Mouse (Mus musculus): ENCODE results near the gene Gprc5d.

Gene Gprc5d

DNA sequence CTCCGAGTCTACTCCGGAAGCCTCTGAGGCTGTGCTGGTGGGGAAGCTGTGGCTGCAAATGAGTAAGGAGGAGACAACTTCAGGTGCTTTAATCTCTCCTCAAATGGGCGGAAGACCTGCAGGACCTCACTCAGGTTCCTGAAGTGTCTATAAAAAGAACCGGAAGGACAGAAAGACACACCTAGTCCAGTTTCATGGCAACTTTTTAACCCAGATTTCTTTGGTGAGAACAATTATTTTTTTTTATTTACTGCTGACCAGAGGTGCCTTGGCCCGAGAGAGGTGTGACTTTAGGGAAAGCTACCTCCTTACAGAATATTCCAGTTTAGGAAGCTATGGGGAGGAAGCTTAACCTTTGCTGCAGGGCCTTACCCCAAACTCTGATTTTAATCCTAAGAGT, at the start of gene Gprc5d:
Gene Gprc5d, minus strand, starts transcription at position 101 of the 400 bp plus-strand sequence.
- in situ Hi-C loops (cut with MboI, MseI), result no loop called here

DNA sequence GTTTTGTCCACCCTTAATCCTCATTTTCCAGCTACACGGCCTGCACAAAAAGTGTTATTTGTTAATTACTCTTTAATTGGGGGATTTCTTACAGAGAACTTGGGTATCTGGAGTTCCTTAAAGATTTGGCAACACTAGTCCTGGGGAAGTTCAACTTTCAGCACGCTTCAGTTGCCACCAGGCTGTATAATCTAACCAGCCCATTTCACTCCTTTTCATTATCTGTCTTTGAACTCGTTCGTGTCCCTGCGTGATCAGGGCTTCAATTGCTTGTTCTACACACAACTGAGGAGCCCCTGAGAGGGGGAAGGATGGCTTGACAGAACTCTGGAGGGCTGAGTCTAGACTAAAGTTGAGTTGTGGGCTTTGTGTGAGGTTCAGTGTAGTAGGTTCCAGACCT, 48.6 kb upstream of the Gprc5d start:
- in situ Hi-C loops (cut with MboI, MseI), result no loop called here

DNA sequence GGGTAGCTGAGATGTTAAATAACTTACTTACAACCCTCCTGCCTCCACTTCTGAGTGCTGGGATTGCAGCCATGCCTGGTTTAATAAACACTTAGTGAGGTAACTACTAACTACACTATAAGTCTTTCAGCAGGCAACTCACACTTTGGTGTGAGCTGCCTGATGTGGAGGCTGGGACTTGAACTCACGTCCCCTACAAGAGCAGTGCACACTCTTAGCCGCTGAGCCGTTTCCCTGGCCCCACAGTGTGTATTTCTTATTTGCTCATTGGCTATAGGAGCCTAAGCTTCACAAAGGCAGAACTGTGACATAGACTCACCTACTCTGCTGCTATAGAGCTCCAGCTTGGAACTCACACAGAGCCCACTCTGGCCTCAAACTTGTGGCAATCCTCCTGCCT, 48.2 kb upstream of the Gprc5d start:
- in situ Hi-C loops (cut with MboI, MseI), result no loop called here

DNA sequence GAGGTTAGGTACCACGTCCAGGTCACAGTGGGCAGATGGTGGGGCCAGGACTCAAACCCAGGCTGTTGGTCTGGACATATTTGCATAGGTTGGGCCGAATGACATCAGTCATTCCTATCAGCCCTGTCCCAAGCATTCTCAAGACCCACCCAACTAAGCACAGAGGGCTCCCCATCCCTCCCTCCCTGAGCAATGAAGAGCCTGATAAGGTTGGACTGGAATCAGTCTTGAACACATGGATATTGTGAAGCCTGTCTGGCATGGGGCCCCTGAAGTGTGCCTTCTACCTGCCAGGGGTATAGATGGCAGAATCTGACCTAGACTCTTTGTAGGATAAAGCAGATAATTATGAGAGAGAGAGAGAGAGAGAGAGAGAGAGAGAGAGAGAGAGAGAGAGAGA, 47.6 kb upstream of the Gprc5d start:
- in situ Hi-C loops (cut with MboI, MseI), result no loop called here

DNA sequence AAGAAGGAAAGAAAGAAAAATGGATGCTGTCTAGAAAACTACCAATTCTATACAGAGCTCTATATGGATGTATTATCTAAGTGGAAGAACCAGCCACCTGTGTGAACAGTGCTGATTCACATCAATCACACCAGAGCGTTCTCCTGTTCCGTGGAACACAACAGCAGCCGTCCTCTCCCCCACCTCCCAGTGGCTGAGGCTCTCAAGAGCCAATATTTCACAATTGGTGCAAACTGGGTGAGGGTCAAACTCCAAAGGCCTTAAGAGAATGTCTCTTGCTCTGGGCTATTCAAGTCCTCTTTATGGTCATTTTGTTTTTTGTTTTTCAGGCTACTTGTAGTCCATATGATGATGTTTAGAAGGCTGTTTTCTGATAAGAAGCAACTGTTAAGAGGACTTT, 47.1 kb upstream of the Gprc5d start:
- in situ Hi-C loops (cut with MboI, MseI), result no loop called here

DNA sequence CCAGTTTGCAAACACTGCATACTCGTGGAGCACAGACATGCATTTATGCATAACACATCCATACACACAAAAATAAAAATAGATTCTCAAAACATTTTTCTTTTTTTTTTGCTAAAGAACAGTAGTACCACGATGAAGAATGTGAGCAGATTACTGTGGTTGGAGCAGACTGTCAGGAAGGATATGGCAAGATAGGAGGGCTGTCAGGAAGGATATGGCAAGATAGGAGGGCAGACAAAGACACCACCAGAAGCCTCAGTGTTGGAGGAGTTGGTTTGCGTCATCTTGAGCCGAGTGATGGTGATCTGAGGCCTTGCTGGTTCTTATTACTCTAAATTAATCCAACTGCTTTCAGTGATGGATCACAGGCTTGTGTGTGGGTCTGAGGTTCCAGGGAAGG, 44.8 kb upstream of the Gprc5d start:
- in situ Hi-C loops (cut with MboI, MseI), result no loop called here

DNA sequence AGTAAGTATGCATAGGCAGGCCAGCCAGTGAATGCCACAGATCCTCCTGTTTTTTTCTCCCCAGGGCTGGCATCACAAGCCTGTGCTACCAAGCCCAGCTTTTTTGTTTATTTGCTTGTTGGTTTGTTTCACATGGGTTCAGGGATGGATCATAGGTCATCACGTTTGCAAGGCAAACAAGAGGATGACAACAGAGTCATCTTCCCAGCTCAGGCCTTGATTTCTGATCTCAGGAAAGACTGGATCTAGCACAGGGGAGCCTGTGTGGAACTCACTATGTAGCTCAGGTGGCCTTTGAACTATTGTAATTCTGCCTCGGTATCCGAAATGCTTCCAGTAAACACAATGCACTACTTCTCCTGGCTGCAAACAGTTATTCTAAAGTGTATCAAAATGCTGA, 44.2 kb upstream of the Gprc5d start:
- in situ Hi-C loops (cut with MboI, MseI), result no loop called here

DNA sequence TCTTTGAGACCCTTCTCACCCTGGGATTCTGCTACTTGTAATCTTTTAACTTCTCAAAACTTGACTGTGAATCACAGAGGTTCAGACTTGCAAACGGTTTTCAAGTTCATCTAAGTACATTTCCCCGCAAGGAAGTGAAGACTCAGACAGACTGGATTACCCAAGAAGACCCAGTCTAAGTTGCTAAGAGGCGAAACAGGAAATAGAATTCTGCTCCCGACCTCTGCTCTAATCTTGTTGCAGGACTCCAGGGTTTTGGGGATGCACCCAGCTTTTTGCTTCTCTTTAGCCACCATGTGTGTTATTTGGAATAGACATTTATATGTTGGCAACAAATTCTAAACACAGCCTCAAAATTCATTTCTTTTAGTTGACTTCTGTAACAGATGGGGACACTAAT, 43.3 kb upstream of the Gprc5d start:
- in situ Hi-C loops (cut with MboI, MseI), result no loop called here

DNA sequence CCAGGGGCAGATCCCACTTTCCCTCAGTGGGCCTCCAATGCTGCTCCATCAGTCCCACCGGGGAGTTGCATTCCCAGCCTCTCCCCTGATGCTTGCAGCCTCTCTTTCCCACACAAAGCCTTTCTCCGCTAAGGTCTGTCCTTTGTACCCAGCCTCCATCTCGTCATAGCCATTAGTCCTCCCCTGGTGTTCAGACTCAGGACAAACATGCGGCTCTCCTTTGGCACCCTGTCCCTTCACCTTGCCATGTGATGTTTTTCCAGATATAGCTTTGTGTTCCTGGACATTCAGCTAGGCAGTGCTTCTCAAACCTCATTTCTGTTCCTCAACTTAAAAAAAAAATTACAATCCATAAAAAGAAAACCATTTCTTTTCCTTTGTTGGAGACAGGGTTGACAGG, 40.4 kb upstream of the Gprc5d start:
- in situ Hi-C loops (cut with MboI, MseI), result loop anchor here (10.0 kb wide), 1 partner anchor 216 kb away; no protein-coding TSS in a partner anchor

DNA sequence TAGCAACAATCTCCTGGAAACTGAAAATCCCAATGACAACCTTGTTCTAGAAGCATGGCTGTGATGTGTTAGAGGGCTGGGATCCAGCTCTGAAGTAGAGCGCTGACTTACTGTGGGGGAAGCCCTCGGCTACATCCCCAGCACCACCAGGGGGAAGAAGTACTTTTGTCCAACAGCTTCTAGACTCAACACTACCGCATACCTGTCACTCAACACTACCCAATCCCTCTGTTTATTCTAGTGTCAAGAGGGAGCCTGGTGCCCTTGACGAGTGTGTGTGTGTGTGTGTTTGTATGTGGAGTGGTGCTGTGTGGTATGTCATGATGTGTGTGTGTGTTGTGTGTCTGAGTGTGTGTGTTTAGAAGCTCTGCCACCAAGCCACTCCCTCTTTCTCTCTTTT, 39.4 kb upstream of the Gprc5d start:
- in situ Hi-C loops (cut with MboI, MseI), result loop anchor here (10.0 kb wide), 1 partner anchor 217 kb away; no protein-coding TSS in a partner anchor

DNA sequence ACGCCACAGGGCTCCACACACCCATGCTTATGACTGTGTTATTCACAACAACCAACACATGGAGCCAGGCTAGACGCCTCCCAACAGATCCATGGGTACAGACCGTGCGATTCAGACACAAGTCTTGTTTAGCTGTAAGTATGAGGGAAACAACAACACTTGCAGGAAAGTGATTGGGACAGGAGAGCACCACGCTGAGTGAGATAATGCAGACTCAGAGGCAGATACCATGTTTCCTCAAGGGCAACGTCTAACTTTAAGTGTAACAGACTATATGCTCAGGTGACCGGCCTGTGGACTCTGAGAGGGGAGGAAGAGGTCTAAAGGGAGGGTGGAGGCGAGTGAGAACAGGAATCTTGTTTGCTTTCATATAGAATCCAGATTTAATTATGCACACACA, 38.5 kb upstream of the Gprc5d start:
- in situ Hi-C loops (cut with MboI, MseI), result loop anchor here (10.0 kb wide), 1 partner anchor 218 kb away; no protein-coding TSS in a partner anchor

DNA sequence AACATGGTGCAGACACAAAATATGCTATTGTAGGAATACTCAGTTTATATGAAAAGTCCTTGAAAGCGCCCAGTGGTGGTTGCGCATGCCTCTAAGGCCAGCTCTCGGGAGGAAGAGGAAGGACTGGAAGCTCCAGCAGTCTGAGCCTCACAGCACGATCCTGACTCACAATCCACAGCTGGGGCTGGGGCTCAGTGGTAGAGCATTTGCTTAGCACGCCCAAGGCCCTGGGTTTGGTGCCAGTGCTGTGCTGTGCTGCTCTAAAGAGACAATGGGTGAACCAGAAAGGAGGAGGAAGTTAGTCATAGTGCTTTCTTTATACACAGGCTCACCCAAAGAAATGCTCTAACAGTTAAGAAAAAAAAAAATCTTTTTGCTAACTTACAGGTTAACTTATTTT, 35.6 kb upstream of the Gprc5d start:
- in situ Hi-C loops (cut with MboI, MseI), result loop anchor here (10.0 kb wide), 1 partner anchor 221 kb away; no protein-coding TSS in a partner anchor

DNA sequence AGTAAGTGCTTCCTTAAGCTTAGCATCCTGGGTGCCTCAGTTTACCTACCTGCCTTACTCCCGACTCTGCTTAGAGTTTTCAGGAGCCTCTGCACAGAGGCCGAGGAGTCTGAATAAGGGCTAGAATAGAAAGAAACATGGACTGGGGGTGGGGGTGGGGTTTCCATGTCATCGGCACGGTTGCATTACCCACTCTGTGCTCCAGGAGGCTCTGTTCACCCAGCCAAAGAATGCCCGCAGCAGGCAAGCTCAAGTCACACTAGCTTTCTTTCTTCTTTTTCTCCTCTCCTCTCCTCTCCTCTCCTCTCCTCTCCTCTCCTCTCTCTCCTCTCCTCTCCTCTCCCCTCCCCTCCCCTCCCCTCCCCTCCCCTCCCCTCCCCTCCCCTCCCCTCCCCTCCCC, 32.2 kb upstream of the Gprc5d start:
- in situ Hi-C loops (cut with MboI, MseI), result loop anchor here (10.0 kb wide), 1 partner anchor 224 kb away; no protein-coding TSS in a partner anchor

DNA sequence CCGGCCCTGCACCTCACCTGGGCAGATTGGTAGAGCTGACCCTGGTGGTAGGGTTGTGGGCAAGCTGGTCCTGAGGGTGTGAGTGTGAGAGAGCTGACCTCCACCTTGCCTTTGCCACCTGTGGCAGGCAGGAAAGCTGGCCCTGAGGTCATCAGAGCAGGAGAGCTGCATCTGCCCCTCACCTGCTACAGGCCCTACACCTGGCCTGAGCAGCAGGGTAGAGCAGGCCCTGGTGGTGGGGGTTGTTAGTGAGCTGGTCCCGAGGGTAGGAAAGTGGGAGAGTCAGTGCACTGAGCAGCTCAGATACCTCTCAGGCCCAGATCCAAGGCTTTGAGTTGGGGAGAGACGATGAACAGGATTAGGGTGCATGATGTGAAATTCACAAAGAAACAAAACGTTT, 31.6 kb upstream of the Gprc5d start:
- in situ Hi-C loops (cut with MboI, MseI), result loop anchor here (10.0 kb wide), 1 partner anchor 225 kb away; no protein-coding TSS in a partner anchor

DNA sequence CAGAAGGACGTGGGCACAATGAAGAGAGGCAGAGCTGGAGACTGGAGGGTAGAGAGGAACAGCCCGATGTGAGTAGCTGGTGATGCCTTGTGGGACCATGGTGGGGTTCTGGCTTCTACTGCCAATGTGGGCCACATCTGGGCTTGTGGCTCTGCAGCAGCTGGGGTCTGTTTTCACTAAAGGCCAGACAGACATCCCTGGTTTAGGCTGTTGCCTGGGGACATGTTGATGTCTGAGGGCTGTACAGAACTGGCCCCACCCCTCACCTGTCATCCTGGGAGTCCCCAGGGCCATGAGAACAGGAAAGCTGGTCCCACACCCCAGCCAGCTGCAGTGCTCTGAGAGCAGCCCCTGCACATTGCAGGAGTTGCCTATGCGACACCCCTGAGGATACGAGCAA, 31.1 kb upstream of the Gprc5d start:
- in situ Hi-C loops (cut with MboI, MseI), result no loop called here

DNA sequence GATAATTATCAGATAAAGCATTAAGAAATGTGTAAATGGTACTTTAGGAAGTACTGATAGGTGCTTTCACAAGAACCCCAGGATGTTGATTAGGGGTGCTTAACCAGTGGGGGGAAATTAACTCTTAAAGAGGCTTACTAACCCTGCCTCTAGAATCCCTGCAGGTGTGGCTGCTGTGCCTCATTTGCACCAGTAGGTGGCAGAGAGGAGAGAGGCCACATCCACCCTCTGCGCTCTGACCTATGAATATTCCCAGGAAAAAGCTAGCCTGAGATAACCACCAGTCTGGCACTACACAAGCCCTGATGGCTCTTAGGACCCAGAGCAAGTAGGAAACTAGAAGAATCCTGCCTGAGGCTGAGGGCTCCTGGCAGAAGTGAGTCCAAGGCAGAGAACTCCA, 30.4 kb upstream of the Gprc5d start:
- in situ Hi-C loops (cut with MboI, MseI), result no loop called here

DNA sequence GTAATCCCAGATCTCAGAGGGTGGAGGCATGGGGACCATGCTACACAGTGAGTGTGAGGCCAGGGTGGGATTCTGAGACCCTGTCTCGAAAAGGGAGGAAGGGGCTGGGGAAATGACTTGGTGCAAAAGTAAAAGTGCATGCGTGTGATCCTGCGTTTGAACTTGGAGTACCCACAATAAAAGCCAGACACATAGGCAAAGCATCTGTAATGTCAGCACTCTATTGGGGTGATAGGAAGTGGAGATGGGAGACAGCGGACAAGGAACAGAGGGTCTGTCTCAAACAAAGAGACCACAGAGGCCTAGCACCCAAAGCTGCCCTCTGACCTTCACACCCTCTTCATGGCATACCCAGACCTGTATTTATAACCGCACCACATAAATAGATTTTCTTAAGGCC, 27.9 kb upstream of the Gprc5d start:
- in situ Hi-C loops (cut with MboI, MseI), result no loop called here

DNA sequence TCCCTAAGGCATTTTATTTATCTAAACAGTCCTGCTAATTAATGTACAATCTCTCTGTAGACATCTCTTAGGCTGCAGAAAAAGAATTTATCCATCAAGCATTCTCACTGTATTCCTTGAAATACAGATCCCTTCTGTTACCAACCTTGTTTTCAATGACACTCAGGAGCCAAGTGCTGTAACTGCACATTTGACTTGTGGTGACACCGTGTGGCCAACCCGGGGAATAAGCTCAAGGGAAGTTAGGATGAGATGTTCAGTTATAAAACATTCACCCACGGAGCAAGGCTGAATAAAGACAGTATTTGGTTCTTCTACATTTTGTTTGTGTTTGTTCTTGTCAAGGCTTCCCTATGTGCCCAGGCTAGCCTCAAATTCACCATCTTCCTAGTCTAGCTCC, 26.4 kb upstream of the Gprc5d start:
- in situ Hi-C loops (cut with MboI, MseI), result loop anchor here (5.0 kb wide), 1 partner anchor 57 kb away; no protein-coding TSS in a partner anchor

DNA sequence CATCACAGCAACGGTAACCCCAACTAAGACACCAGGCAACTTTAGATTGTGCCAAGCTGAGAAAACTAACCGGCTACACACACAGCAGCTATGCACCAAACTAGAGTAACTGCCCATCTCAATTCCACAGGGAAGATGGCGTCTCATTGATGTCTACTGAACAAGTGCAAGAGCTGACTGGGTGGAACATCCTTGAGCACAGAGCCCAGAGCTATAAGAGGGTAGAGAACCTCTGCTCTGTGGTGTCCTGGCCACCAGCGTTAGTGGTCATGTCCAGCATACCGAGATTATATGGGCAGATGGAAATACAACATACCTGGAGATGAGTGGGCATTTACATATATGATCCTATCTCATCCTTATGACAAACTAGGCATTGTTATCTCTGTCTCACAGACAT, 25.1 kb upstream of the Gprc5d start:
- in situ Hi-C loops (cut with MboI, MseI), result loop anchor here (5.0 kb wide), 1 partner anchor 56 kb away; no protein-coding TSS in a partner anchor

DNA sequence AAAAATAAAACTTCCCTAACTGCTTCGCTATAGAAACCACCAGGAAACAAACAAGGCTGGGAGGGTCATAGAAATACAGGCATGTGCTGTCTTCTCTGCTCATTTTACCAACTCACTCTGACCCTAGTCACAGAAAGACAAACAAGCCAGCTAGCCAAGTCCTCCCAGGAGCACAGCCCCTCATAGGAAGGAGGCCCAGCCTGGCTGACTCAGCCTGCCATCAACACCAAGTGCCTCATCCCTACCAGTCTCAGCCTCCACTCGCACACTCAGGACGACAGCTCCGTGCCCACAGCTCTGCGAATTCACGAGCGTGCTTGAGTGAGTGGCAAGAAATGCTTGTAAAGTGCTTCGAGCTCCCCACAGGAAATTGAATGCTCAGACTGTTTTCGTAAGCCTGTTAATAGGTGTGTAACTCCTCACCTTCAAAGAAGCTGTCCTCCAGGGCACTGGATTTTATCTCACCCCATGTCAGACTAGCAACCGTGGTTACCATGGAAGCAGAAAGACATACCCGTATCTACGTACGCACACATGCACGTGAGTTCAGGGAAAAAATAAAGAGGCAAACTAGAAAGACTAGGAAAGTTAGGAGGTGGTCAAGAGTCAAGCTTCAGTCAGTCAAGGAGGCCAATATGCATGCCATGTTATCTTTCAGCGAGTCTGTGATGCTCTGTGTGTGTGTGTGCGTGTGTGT, 23.5 kb upstream of the Gprc5d start:
- in situ Hi-C loops (cut with MboI, MseI), result loop anchor here (5.0 kb wide), 1 partner anchor 54 kb away; no protein-coding TSS in a partner anchor

DNA sequence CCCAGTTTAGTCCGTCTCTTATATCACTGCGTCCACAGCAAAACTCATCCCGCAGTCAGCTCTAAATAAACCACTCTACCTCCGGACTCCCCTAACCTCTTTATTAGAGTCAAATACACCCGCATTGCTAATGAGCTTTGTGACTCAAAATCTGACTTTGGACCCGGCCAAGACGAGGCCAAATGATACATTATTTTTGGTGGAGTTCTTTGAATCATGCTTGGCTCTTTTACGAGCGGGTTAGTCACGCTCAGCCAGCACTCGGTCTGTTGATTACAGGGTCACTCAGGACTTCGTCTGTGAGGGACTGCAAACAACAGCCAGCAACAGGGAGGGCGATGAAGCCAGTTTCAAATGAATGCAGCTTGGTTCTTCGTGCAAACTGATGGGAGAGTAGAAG, 20.7 kb upstream of the Gprc5d start:
- in situ Hi-C loops (cut with MboI, MseI), result no loop called here

DNA sequence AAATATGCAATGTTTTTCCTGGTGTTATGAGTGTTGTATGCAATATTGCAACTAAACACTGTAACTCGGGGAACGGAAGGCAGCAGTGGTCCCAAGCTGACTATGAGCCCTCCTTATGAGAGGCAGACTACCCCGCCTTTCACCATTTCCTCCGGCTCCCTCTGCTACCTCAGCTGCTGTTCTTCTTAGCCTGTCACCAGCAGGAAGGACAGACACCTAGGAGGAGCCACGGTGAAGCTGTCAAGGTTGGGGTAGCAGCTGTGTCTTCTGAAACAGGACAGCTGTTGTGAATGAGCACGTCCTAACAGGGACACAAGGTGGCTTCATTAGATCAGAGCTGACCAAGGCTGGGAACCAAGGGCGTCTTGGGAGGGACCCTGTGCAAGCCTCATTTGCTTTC, 20.1 kb upstream of the Gprc5d start:
- in situ Hi-C loops (cut with MboI, MseI), result no loop called here

DNA sequence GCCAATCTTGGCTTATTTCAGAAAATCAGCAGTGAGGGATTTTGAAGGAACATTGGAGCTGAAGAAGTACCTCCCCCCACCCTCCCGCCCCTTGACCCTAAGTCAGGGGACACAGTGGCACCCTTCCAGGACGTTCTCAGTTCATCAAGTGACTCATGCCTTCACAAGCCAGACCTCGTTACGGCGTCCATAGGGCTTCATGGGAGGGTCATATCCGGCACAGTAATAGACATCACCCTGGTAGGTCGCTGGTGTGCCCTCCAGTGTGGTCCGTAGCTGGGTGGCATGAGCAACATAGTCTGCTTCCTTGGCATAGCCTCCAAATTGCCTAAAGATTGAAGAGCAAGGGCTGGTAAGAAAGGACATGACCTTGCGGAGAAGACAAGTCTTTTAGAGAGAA, 19.7 kb upstream of the Gprc5d start:
- in situ Hi-C loops (cut with MboI, MseI), result no loop called here
